Mouse (Mus musculus) lung, postnatal 0 days (tissue): Measurements from ENCODE around the gene Diaph3.

Experiments
- CTCF ChIP-seq: IDR thresholded peaks from 2 replicates; pipeline ENCODE4 v1.5.1; 2016; ENCODE audit warnings: antibody characterized with exemption, mild to moderate bottlenecking
- EP300 ChIP-seq: IDR thresholded peaks from 2 replicates; pipeline ENCODE4 v1.6.1; 2016; ENCODE audit warnings: antibody characterized with exemption, mild to moderate bottlenecking, control low read depth

DNA sequence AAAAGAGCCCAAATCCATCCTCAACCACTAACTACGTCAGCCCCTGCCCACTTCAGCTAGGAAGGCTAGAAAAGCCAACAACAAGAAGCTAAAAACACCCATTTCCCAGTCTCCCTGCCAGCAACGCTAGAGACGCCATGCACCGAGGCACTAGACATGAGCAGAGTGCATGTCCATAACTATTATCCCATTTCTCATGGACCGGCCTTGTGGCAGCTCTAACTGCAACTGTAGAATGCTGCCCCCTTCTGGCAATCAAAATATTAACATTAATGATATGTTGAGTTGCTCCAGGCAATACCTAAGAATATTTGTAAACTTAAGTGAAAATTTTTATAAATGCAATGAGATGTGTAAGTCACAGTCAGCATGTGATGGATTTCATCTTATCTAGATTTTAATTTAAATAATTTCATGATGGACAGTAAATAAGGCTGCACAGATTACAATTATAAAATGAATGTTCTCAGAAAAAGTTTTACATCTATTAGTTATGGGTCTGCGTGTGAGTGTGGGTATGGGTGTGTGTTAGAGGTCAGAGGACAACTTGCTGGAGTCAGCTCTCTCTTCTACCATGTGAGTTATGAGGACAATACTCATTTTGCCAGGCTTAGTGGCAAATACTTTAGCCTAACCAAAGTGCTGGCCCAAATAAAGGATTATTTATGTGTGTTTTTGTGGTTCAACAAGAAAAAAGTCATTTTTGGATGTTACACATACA lies 359.3 kb downstream of the Diaph3 start:
- peak; percentile 80 for TF ChIP-seq CTCF
- no peak for TF ChIP-seq EP300
